Mouse (Mus musculus): Measurements from ENCODE around the gene Gsta2.
"Not testable (repeated sequence)": the region's sequence is repeated elsewhere in the genome, so short reads cannot be mapped to it uniquely, and the experiment has no call there.

Gene Gsta2

DNA sequence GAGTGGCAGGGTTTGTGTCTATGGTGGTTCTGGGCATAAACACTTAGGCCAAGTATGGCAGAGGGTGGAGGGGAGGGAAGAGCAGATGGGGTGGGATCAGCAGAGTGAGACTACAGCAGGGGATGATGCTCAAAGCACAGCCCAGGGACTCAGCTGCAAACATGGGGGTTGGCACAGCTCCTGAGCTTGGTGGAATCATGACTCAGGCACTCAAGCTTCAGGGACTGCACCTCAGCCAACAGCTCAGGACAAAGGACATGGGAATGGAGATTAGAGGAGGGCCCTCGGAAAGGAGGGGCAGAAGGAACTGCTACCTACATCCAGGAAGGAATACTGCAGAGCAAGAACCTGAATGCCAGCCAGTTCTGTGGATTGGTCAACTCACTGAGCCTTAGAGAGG lies 56.4 kb downstream of the Gsta2 start:
- peak; percentile 2 for DNase-seq (ENCODE audit: low spot score)

DNA sequence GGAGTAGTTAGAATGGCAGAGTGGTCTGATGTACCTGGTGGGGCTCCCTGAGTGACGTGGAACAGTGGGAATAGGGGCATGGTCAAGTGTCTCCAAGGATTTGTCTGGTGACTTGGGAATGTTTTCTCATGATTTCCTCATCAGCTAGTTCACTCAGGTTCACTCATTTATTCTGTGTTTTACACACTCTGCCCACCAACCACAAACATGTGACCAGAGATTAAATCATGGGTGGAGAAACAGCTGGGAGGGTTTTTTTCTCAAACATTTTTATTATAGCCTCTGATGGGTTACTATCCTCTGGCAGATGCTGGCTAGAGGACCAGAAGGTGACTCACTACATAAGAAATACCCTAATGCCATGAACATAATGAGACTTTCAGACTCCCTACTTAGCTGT lies 57.4 kb downstream of the Gsta2 start:
- DNase-seq (ENCODE audit: low spot score), result no peak

DNA sequence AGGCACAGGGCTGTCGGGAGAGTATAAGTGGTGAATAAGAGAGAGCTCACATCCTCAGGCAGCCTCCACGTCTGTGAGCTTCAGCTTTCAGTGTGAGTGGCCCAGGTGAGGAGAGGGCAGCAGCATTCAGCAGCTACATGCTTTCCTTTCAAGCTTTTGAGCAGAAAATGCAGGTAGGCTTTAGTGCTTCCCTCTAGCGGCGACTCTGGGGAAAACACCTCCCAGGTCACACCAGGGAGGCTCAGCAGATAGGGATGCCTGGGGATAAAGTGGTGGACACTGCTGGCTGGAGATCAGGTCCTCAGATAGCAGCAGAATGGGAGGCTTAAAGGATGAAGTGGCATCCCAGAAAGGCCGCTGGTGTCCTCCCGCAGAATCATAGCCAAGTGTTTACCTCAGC lies 59.5 kb downstream of the Gsta2 start:
- DNase-seq (ENCODE audit: low spot score), result peak; percentile 15

DNA sequence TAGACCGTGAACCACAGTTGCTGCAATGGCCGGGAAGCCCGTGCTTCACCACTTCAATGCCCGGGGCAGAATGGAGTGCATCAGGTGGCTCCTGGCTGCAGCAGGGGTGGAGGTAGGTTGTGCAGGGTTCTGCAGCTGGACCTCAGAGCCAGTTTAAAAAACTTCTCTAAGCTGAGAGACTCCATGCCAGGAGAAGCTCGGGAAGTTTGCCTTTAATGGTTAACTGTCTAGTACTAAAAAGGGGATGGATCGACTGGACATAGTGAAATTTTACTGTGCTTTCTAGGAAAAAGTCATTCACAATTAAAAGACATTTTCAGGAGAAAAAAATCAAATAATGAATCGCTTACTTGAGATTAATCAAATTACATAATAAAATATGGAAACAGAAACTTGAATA lies 60.8 kb downstream of the Gsta2 start:
- DNase-seq (ENCODE audit: low spot score), result not testable (repeated sequence)

DNA sequence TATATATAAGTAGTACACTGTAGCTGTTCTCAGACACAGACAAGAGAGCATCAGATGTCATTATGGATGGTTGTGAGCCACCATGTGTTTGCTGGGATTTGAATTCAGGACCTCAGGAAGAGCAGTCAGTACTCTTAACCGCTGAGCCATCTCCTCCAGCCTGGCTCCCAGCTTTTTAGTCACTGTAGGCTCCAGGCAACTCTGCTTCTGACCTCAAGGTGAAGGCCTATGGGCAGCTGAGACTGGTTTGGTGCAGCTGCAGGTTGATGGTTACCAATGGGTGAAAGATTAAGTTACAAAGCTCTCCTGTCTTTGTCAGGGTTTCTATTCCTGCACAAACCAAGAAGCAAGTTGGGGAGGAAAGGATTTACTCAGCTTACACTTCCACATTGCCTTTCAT lies 61.9 kb downstream of the Gsta2 start:
- DNase-seq (ENCODE audit: low spot score), result not testable (repeated sequence)

DNA sequence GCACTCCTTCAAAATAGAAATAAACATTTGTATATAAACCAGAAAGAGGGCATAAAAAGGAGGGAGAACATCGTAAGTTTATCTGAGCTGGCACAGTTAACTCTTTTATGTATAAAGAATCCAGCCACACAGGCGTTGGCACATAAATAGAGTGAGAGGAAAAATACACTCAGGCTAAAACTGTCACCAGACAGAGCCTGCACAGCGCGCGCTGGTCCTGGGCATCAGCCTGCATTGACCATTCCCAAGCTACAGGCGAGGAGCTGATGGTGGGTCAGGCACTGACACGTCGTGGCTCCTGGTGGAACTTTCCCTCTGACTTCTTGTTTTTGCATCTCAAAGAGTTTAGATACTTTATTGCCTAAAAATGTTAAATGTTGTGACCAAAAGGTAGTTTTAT lies 63.1 kb downstream of the Gsta2 start:
- not testable (repeated sequence) for DNase-seq (ENCODE audit: low spot score)

DNA sequence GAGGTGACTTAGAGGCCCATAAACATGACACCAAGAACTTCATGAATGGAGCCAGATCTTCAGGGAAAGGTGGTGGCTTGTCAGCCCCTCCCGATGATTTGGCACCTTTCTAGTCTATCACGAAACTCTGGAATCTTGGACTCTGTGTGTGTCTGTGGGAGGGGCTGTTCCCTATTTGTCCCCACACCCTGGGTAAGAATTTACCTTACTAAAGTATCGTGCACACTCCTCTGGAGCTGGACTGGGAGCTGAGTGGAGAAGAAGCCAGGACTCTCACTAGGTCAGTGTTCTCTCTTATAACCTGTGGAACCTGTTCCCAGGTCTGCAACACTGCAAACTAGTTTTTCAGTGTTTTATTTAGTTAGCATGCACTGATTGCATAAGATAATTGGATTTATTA lies 65.9 kb downstream of the Gsta2 start, which contains the start of gene Gm10639:
Gene Gm10639, plus strand, starts transcription at position 201 of the 400 bp plus-strand sequence.
- DNase-seq (ENCODE audit: low spot score), result peak; percentile 4

DNA sequence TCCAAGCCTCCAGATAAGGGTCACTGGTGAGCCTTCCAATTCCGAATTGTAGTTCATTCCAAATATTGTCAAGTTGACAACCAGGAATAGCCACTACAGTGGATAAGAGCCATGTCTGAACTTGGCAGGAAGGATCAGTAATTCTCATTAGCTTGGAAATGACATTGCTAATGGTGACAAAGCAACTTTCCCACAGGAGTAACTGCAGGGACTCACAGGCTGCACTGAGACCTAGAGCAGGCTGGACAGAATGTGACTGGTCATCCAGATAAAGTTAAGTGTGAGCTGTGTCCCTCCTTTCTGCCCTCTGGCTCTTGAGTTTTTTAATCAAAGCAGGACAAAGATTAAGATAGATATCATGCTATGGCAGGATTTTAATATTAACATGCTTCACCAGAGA lies 66.5 kb downstream of the Gsta2 start:
- not testable (repeated sequence) for DNase-seq (ENCODE audit: low spot score)

DNA sequence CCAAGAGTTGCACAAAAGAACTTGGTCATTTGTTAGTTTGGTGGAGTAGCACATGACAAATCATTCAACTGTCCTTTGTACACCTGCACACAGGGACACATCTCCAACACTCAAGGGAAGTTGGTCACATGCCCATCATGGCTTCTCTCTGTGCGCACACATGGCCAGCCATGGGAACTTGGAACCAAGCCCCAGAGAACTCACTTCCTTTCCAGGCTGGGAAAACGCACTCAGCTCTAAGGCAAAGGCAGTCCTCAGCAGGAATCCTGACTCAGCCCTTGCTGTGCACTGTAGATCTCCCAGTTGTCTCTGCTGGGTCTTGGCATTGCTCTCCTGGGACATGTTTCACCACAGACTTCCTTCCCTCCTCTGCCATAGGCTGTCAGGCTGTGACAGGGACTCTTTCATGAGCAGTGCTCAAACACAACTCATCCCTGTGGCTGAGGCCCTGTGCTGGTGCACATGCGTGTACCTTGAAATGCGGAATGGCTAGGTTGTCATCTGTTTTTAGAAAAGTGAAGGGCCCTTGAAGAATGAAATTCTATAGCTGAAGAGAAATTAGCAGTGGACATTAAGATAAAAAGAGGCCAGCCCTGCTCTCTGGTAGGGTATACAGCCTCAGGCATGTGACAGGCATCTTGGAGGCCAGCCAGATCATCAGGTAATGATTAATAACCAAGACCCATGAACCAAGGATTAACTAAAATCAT lies 73.4 kb downstream of the Gsta2 start:
- DNase-seq (ENCODE audit: low spot score), result not testable (repeated sequence)
